Comparison of ENCODE assay signal across 10 mouse cellular contexts in genomic region chr10:67180799-67181198, GRCm38 (mm10).
"Had no signal": no experiment of that assay in that cellular context is flagged by ENCODE, and none has a peak within 500 bp of the region (broad histone marks: within the 10 kb centered on the region; RNA-seq: fewer than 3 reads in every experiment).

No protein-coding gene starts in this region.

- DNase-seq: kidney, adult 18-20 months; kidney, postnatal 14 days; layer of hippocampus, postnatal 36 days; lung, adult 18-20 months; right cerebral cortex, postnatal 25 days; thymus, postnatal 4 days had no signal

- H3K4me2 ChIP-seq: kidney, embryonic 15.5 days; limb, embryonic 15.5 days; midbrain, embryonic 13.5 days had no signal

- H3K27me3 ChIP-seq: kidney, embryonic 15.5 days; limb, embryonic 15.5 days; midbrain, embryonic 13.5 days had no signal

- H3K27ac ChIP-seq: kidney, embryonic 15.5 days; limb, embryonic 15.5 days; midbrain, embryonic 13.5 days; stomach, postnatal 0 days had no signal

- H3K9ac ChIP-seq: kidney, embryonic 15.5 days; limb, embryonic 15.5 days; midbrain, embryonic 13.5 days had no signal

- H3K9me3 ChIP-seq: kidney, embryonic 15.5 days; limb, embryonic 15.5 days; midbrain, embryonic 13.5 days had no signal

- H3K36me3 ChIP-seq: kidney, embryonic 15.5 days; limb, embryonic 15.5 days; midbrain, embryonic 13.5 days had no signal

- H3K4me3 ChIP-seq: kidney, embryonic 15.5 days; limb, embryonic 15.5 days; midbrain, embryonic 13.5 days had no signal
